Mouse (Mus musculus): ENCODE data around the gene Nek7. TPM values are rescaled to one million over a fixed set of nuclear protein-coding genes. Genes with fewer than 3 reads are reported as not detected.

Gene Nek7
- polyA plus RNA-seq, 1 experiment: 1.7 TPM

DNA sequence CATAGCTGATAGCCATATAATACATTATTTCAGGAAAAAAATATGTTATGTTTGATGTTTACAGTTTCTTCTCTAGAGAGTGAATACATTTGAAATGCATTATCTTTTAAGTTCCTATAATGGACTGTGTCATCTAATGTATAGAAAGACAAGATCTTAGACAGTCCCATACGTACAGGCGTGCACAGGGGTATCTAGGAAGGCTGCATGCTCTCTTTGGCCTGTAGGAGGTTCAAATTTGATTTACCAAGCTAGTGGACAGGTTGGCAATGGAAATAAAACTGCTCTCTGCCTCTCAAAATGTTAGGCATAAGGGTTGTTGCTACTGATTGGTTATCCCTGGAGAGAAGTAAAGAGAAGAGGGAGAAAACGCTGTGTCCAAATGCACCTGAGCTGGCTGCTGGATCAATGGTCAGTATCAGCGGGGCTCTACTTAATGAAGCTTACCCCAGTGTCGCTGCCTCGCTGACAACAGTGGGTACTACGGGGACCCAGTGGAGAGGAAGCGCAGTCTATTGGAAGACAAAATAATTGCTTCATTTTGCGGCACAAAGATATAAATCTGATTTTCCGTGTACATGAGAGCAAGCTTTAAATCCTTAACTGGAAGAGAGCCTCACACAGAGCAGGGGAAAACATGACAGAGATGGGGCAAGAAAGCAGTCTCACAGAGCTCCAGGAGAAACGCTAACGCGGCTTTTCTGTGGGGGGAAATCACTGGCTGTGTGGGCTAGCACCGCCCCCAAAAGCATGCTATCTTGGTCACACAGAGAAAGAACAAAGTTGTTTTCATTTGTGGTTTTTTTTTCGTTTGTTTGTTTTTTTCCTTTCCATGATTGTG lies 171.1 kb downstream of the Nek7 start:
- Histone ChIP-seq H3K36me3 (ENCODE audit: control insufficient read depth, insufficient read depth, low read length) (no peaks in the 10 kb centered on the region), H3K4me1 (ENCODE audit: control insufficient read depth, insufficient read depth, low read length) (no peaks in the 10 kb centered on the region), H3K4me3 (ENCODE audit: control insufficient read depth, low read depth, low read length) (no peak overlapping the region), H3K27ac (ENCODE audit: control insufficient read depth, insufficient read depth, low read depth, low read length) (no peak overlapping the region), H3K27me3 (ENCODE audit: control insufficient read depth, insufficient read depth, low read length) (no peaks in the 10 kb centered on the region)
- TF ChIP-seq POLR2A (IDR thresholded peaks at IDR 0.05; ENCODE audit: control insufficient read depth, low read depth, low read length): no peak
- no peak for TF ChIP-seq CTCF (IDR thresholded peaks at IDR 0.05; ENCODE audit: control insufficient read depth, insufficient read depth, insufficient replicate concordance, low read depth, low read length)

DNA sequence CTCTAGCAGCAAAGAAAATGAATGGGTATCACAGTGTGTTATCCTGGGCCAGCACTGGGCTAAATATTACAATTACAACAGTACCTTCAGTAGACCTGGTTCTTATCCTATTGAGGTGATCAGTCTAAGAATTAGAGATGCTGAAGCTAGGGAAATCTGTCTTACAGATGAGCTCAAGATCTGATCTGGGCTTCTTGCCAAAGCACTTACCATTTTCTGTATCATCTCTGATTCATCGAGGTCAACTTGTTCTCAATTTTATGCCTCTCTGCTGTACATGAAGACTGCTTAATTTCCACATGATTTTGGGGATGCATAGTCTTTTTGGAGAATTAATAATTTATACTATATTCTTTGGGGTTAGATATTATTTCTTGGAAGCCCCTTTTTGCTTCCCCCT lies 173.1 kb downstream of the Nek7 start:
- no peaks in the 10 kb centered on the region for H3K27me3 ChIP-seq (ENCODE audit: control insufficient read depth, insufficient read depth, low read length)
- H3K27ac ChIP-seq (ENCODE audit: control insufficient read depth, insufficient read depth, low read depth, low read length): no peak overlapping the region
- TF ChIP-seq POLR2A (IDR thresholded peaks at IDR 0.05; ENCODE audit: control insufficient read depth, low read depth, low read length) (no peak), CTCF (IDR thresholded peaks at IDR 0.05; ENCODE audit: control insufficient read depth, insufficient read depth, insufficient replicate concordance, low read depth, low read length) (no peak)
- no peak overlapping the region for H3K4me3 ChIP-seq (ENCODE audit: control insufficient read depth, low read depth, low read length)
- no peaks in the 10 kb centered on the region for H3K4me1 ChIP-seq (ENCODE audit: control insufficient read depth, insufficient read depth, low read length)
- no peaks in the 10 kb centered on the region for H3K36me3 ChIP-seq (ENCODE audit: control insufficient read depth, insufficient read depth, low read length)

Other genes with a start within 250 kb of the Nek7 start
- 0.36 and 0.52 TPM in 2 replicates for gene Lhx9, start 228.4 kb upstream of the Nek7 start, polyA plus RNA-seq (2012; rRNA removed)
- 9.3 and 12.1 TPM in 2 replicates for gene 2310009B15Rik, start 236.7 kb upstream of the Nek7 start, polyA plus RNA-seq (2012; rRNA removed)

Data from testis, adult 2 months (tissue).